In genomic region chr11:30237960-30238359, GRCm38 (mm10) we compare ENCODE assay signal across 8 mouse cellular contexts. TPM values are rescaled to one million over a fixed set of nuclear protein-coding genes. Genes with fewer than 3 reads are reported as not detected.
DNase-seq lines count a peak whose midpoint lies in the region.

No protein-coding gene starts in this region.

- intact Hi-C loops in heart, postnatal 36 days (cut with DNase I), result loop anchor here (2.0 kb wide), 1 partner anchor 419 kb away; no protein-coding TSS in a partner anchor

- peak; percentile 62 to 65 for DNase-seq in heart, adult 18-20 months
- DNase-seq in heart, postnatal 36 days, result no peak
- DNase-seq in A20 (ENCODE audit: low read depth, low spot score), result peak; percentile 43
- peak; percentile 54 for DNase-seq in ZHBTc4 (ENCODE audit: low read depth, low spot score)
- peak; percentile 50 to 58 for DNase-seq in kidney, postnatal 25 days
- DNase-seq in layer of hippocampus, postnatal 36 days, result no peak
- DNase-seq in Muller cell, postnatal 12 days (ENCODE audit: inconsistent ontology term), result no peak
- DNase-seq in layer of hippocampus, adult 11-12 months (ENCODE audit: low spot score), result no peak

RNA-seq across cellular contexts. Expression of gene Sptbn1, which starts 30.0 kb away (rescaled TPM):
- total RNA-seq in heart, adult 18-20 months (2021), result 100 to 1,000 TPM; 523 to 532 TPM
- 100 to 1,000 TPM; 527 to 592 TPM for total RNA-seq in heart, postnatal 36 days (2021)
- total RNA-seq in layer of hippocampus, postnatal 36 days (2021), result 100 to 1,000 TPM; 570 to 594 TPM

Comparison
In these comparisons a context has a peak if more than half of its experiments do, and no peak if none do; other contexts are left out.
1. DNase-seq: peak in heart, adult 18-20 months (2 of 2), A20 (single experiment), ZHBTc4 (single experiment) and kidney, postnatal 25 days (2 of 2); none in heart, postnatal 36 days (0 of 2), layer of hippocampus, postnatal 36 days (0 of 2), Muller cell, postnatal 12 days (single experiment) and layer of hippocampus, adult 11-12 months (single experiment).